ENCODE assay signal across 8 mouse cellular contexts in the genomic region with DNA sequence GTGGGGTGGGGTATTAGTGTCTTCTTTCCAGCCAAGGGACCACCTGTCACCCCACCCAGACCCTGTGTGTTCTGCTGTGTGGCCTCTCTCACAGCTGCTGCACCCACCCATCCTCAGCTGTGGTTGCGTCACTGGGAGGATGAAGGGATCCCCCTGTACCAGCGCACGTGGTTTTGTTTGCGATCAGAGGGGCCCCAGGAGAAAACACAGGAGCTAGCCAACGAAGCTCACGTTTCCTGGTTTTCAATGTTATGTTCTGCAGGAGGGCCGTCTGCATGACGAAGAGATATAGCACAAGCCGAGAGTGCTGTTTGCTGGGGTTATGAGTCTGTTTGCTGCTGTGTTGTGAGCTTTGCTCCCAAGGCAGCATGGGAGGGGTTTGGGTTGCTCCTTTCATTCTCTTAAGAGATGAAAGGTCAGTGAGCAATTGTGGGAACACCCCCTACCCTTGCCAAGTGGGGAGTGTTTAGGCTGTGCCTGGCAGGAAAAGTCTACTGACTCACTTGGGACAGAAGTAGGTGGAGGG.
DNase-seq lines count a peak whose midpoint lies in the region; ATAC-seq and TF ChIP-seq lines count a peak whose summit lies in the region.

No protein-coding gene starts in this region.

- no peak overlapping the region for H3K4me3 ChIP-seq in lung, embryonic 16.5 days (ENCODE audit: low read length)
- no peak overlapping the region for H3K4me3 ChIP-seq in hindbrain, embryonic 12.5 days
- no peak overlapping the region for H3K4me3 ChIP-seq in limb, embryonic 14.5 days (replicated peaks; ENCODE audit: low read length)

- WGBS in lung, embryonic 16.5 days: 25% methylated on average over 9 of the region's 9 CpGs
- 28% methylated on average over 9 of the region's 9 CpGs for WGBS in hindbrain, embryonic 12.5 days
- 27% methylated on average over 9 of the region's 9 CpGs for WGBS in limb, embryonic 14.5 days

- H3K27me3 ChIP-seq in lung, embryonic 16.5 days (ENCODE audit: control insufficient read depth, insufficient read depth, low read depth, low read length): no peaks in the 10 kb centered on the region
- no peaks in the 10 kb centered on the region for H3K27me3 ChIP-seq in hindbrain, embryonic 12.5 days
- no peaks in the 10 kb centered on the region for H3K27me3 ChIP-seq in limb, embryonic 14.5 days (ENCODE audit: control insufficient read depth, insufficient read depth, low read length)

- peak; percentile 52 for ATAC-seq in lung, embryonic 16.5 days (ENCODE audit: low read depth)
- 0 out of 2 replicates have a peak, but pooled peaks have one; percentile 50 for ATAC-seq in hindbrain, embryonic 12.5 days (ENCODE audit: low FRiP score)
- ATAC-seq in limb, embryonic 14.5 days (ENCODE audit: low FRiP score, low read depth): peak; percentile 62

- H3K9me3 ChIP-seq in lung, embryonic 16.5 days (ENCODE audit: control insufficient read depth, low read length): no peaks in the 10 kb centered on the region; the same call in 1 of the 2 replicates
- no peaks in the 10 kb centered on the region for H3K9me3 ChIP-seq in hindbrain, embryonic 12.5 days (replicated peaks)
- no peaks in the 10 kb centered on the region for H3K9me3 ChIP-seq in limb, embryonic 14.5 days (ENCODE audit: control insufficient read depth, low read length)

- H3K4me1 ChIP-seq in lung, embryonic 16.5 days (replicated peaks; ENCODE audit: control insufficient read depth, insufficient read depth, low read length): peaks cover 5% of the 10 kb centered on the region; the same call in 1 of the 2 replicates
- peaks cover 7% of the 10 kb centered on the region; the same call in 1 of the 2 replicates for H3K4me1 ChIP-seq in hindbrain, embryonic 12.5 days
- peaks cover 7% of the 10 kb centered on the region for H3K4me1 ChIP-seq in limb, embryonic 14.5 days (ENCODE audit: control insufficient read depth, insufficient read depth, low read length)

- no peak for DNase-seq in lung, postnatal 4 days
- DNase-seq in gastrocnemius, adult 18-20 months (ENCODE audit: low spot score): peak; percentile 67
- DNase-seq in limb, embryonic 14.5 days (ENCODE audit: low spot score): no peak
- no peak for DNase-seq in left cerebral cortex, adult 18-20 months (ENCODE audit: low spot score in 2 of 2)
- DNase-seq in thymus, postnatal 36 days: no peak
- no peak for DNase-seq in B cell, adult 2 months

- no peaks in the 10 kb centered on the region for H3K36me3 ChIP-seq in lung, embryonic 16.5 days (ENCODE audit: control insufficient read depth, insufficient read depth, low read length)
- H3K36me3 ChIP-seq in hindbrain, embryonic 12.5 days: no peaks in the 10 kb centered on the region
- H3K36me3 ChIP-seq in limb, embryonic 14.5 days (ENCODE audit: control insufficient read depth, insufficient read depth, low read length): no peaks in the 10 kb centered on the region

- no peak overlapping the region for H3K9ac ChIP-seq in lung, embryonic 16.5 days (ENCODE audit: low read length)
- no peak overlapping the region for H3K9ac ChIP-seq in hindbrain, embryonic 12.5 days
- no peak overlapping the region for H3K9ac ChIP-seq in limb, embryonic 14.5 days (ENCODE audit: low read depth, low read length, severe bottlenecking)

- H3K4me2 ChIP-seq in lung, embryonic 16.5 days (ENCODE audit: low read depth, low read length): peak overlapping the region; percentile 17; the same call in 1 of the 2 replicates
- H3K4me2 ChIP-seq in hindbrain, embryonic 12.5 days (replicated peaks): no peak overlapping the region; the same call in 1 of the 2 replicates
- H3K4me2 ChIP-seq in limb, embryonic 14.5 days (replicated peaks; ENCODE audit: low read depth, low read length, severe bottlenecking): no peak overlapping the region; the same call in 1 of the 2 replicates

- TF ChIP-seq POLR2A in limb, embryonic 14.5 days (IDR thresholded peaks at IDR 0.05; ENCODE audit: borderline replicate concordance, extremely low read depth, insufficient read depth, insufficient read length): no peak

- H3K27ac ChIP-seq in lung, embryonic 16.5 days (ENCODE audit: low read length): no peak overlapping the region
- H3K27ac ChIP-seq in hindbrain, embryonic 12.5 days: no peak overlapping the region
- H3K27ac ChIP-seq in limb, embryonic 14.5 days (replicated peaks; ENCODE audit: low read depth, low read length): no peak overlapping the region
